Mouse (Mus musculus): Measurements from ENCODE around the gene Gadd45b. TPM values are rescaled to one million over a fixed set of nuclear protein-coding genes. Genes with fewer than 3 reads are reported as not detected.

Gene Gadd45b
- polyA plus RNA-seq, 1 experiment: 30.6 TPM

GRCm38 (mm10) chr10:80928586-80929298 is 1.1 kb upstream of the Gadd45b start:
- Histone ChIP-seq H3K27me3 (ENCODE audit: control insufficient read depth, insufficient read depth, low read length) (no peaks in the 10 kb centered on the region), H3K27ac (ENCODE audit: insufficient read depth, low read length) (peak overlapping the region; percentile 90), H3K4me3 (replicated peaks; ENCODE audit: insufficient read depth, low read depth, low read length) (peak overlapping the region; percentile 76), H3K4me1 (ENCODE audit: control insufficient read depth, insufficient read depth, low read length) (peaks cover 19% of the 10 kb centered on the region; the same call in 1 of the 2 replicates)
- TF ChIP-seq POLR2A (IDR thresholded peaks at IDR 0.05; ENCODE audit: borderline replicate concordance, insufficient read depth, low read length) (peak; percentile 69), CTCF (IDR thresholded peaks at IDR 0.05; ENCODE audit: borderline replicate concordance, insufficient read depth, low read depth, low read length) (peak; percentile 88)
- peak; percentile 93 to 95 for DNase-seq
- WGBS: under 1% methylated on average over 48 of the region's 48 CpGs

- Histone ChIP-seq H3K4me3 (replicated peaks; ENCODE audit: insufficient read depth, low read depth, low read length) (peak overlapping the region; percentile 96), H3K4me1 (ENCODE audit: control insufficient read depth, insufficient read depth, low read length) (peaks cover 20% of the 10 kb centered on the region; the same call in 1 of the 2 replicates), H3K27me3 (ENCODE audit: control insufficient read depth, insufficient read depth, low read length) (no peaks in the 10 kb centered on the region), H3K27ac (ENCODE audit: insufficient read depth, low read length) (peak overlapping the region; percentile 65)
- TF ChIP-seq POLR2A (IDR thresholded peaks at IDR 0.05; ENCODE audit: borderline replicate concordance, insufficient read depth, low read length) (no peak), CTCF (IDR thresholded peaks at IDR 0.05; ENCODE audit: borderline replicate concordance, insufficient read depth, low read depth, low read length) (no peak)
- peak; percentile 73 to 76 for DNase-seq
- WGBS: 1% methylated on average over 45 of the region's 45 CpGs
These were observed 684 bp downstream of the Gadd45b start for GRCm38 (mm10) chr10:80930361-80931152.

GRCm38 (mm10) chr10:80931153-80931671 is 1.3 kb downstream of the Gadd45b start:
- H3K27me3 ChIP-seq (ENCODE audit: control insufficient read depth, insufficient read depth, low read length): no peaks in the 10 kb centered on the region
- peak overlapping the region; percentile 96 for H3K4me3 ChIP-seq (replicated peaks; ENCODE audit: insufficient read depth, low read depth, low read length)
- WGBS: 4% methylated on average over 14 of the region's 14 CpGs
- no peak for TF ChIP-seq POLR2A (IDR thresholded peaks at IDR 0.05; ENCODE audit: borderline replicate concordance, insufficient read depth, low read length)
- TF ChIP-seq CTCF (IDR thresholded peaks at IDR 0.05; ENCODE audit: borderline replicate concordance, insufficient read depth, low read depth, low read length): no peak
- peaks cover 23% of the 10 kb centered on the region; the same call in 1 of the 2 replicates for H3K4me1 ChIP-seq (ENCODE audit: control insufficient read depth, insufficient read depth, low read length)
- peak; percentile 58 to 71 for DNase-seq
- H3K27ac ChIP-seq (ENCODE audit: insufficient read depth, low read length): peak overlapping the region; percentile 65; the same call in 1 of the 2 replicates

DNA sequence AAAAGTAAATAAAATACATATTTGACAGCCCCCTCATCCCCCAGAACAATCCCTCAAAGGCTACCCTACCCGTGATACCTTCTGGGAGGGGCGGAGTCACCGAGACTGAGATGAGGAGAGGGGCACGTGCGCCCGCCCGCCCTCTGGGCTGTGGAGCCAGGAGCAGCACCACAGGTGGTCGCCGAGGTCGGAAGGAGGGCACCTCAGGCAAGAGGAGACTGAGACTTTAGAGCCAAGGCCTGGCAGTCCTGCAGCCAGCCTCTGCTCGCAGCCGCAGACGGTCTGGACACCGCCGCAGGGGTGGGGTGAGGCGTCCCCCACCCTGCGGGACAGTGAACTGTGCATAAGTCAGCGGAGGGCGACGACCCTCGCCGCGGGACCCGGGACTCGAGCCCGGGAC is 1.8 kb downstream of the Gadd45b start:
- TF ChIP-seq POLR2A (IDR thresholded peaks at IDR 0.05; ENCODE audit: borderline replicate concordance, insufficient read depth, low read length) (no peak), CTCF (IDR thresholded peaks at IDR 0.05; ENCODE audit: borderline replicate concordance, insufficient read depth, low read depth, low read length) (no peak)
- Histone ChIP-seq H3K27me3 (ENCODE audit: control insufficient read depth, insufficient read depth, low read length) (no peaks in the 10 kb centered on the region), H3K4me3 (replicated peaks; ENCODE audit: insufficient read depth, low read depth, low read length) (peak overlapping the region; percentile 1), H3K4me1 (ENCODE audit: control insufficient read depth, insufficient read depth, low read length) (peaks cover 25% of the 10 kb centered on the region), H3K27ac (ENCODE audit: insufficient read depth, low read length) (no peak overlapping the region)
- 18% methylated on average over 26 of the region's 26 CpGs for WGBS
- DNase-seq: peak; percentile 41 to 46

GRCm38 (mm10) chr10:80932206-80932605 is 2.3 kb downstream of the Gadd45b start:
- no peaks in the 10 kb centered on the region for H3K27me3 ChIP-seq (ENCODE audit: control insufficient read depth, insufficient read depth, low read length)
- H3K4me3 ChIP-seq (replicated peaks; ENCODE audit: insufficient read depth, low read depth, low read length): no peak overlapping the region
- TF ChIP-seq CTCF (IDR thresholded peaks at IDR 0.05; ENCODE audit: borderline replicate concordance, insufficient read depth, low read depth, low read length): no peak
- TF ChIP-seq POLR2A (IDR thresholded peaks at IDR 0.05; ENCODE audit: borderline replicate concordance, insufficient read depth, low read length): no peak
- 32% methylated on average over 20 of the region's 20 CpGs for WGBS
- H3K27ac ChIP-seq (ENCODE audit: insufficient read depth, low read length): no peak overlapping the region
- peaks cover 27% of the 10 kb centered on the region for H3K4me1 ChIP-seq (ENCODE audit: control insufficient read depth, insufficient read depth, low read length)
- no peak for DNase-seq

- TF ChIP-seq POLR2A (IDR thresholded peaks at IDR 0.05; ENCODE audit: borderline replicate concordance, insufficient read depth, low read length) (no peak), CTCF (IDR thresholded peaks at IDR 0.05; ENCODE audit: borderline replicate concordance, insufficient read depth, low read depth, low read length) (no peak)
- DNase-seq: no peak
- no peaks in the 10 kb centered on the region for H3K27me3 ChIP-seq (ENCODE audit: control insufficient read depth, insufficient read depth, low read length)
- H3K4me1 ChIP-seq (ENCODE audit: control insufficient read depth, insufficient read depth, low read length): peaks cover 28% of the 10 kb centered on the region
- WGBS: 21% methylated on average over 17 of the region's 17 CpGs
- no peak overlapping the region for H3K4me3 ChIP-seq (replicated peaks; ENCODE audit: insufficient read depth, low read depth, low read length)
- no peak overlapping the region for H3K27ac ChIP-seq (ENCODE audit: insufficient read depth, low read length)
These were observed 3.0 kb downstream of the Gadd45b start for GRCm38 (mm10) chr10:80932700-80933420.

- H3K4me3 ChIP-seq (replicated peaks; ENCODE audit: insufficient read depth, low read depth, low read length): no peak overlapping the region
- H3K4me1 ChIP-seq (ENCODE audit: control insufficient read depth, insufficient read depth, low read length): peaks cover 30% of the 10 kb centered on the region
- 7% methylated on average over 21 of the region's 21 CpGs for WGBS
- TF ChIP-seq CTCF (IDR thresholded peaks at IDR 0.05; ENCODE audit: borderline replicate concordance, insufficient read depth, low read depth, low read length) (no peak), POLR2A (IDR thresholded peaks at IDR 0.05; ENCODE audit: borderline replicate concordance, insufficient read depth, low read length) (no peak)
- H3K27ac ChIP-seq (ENCODE audit: insufficient read depth, low read length): no peak overlapping the region
- no peak for DNase-seq
- no peaks in the 10 kb centered on the region for H3K27me3 ChIP-seq (ENCODE audit: control insufficient read depth, insufficient read depth, low read length)
These were observed 3.6 kb downstream of the Gadd45b start for GRCm38 (mm10) chr10:80933421-80933979.

Data from cerebellum, adult 2 months (tissue).